Mouse (Mus musculus): ENCODE measurements around the gene Nufip1.

Gene Nufip1

DNA sequence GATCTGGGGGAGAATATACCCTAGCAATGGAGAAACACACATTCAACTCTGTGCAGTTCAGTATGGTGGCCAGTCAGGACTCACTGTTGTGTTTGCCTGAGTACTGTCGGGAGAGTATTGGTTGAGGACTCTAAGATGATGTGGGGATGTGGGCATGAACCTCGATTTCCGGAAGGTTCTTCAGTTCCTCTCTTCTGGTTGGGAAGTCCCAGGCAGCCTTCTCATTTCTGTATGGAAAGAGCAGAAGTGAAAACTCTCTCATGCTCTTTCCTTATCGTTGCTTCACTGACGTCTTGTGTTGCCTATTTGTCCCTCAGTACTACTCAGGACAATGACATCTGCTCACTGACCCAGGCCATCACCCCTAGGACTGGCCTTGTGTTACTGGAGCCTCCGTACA, 68.7 kb downstream of the Nufip1 start:
- DNase-seq (ENCODE audit: low read depth): no peak

GRCm38 (mm10) chr14:76185358-76185757, 74.7 kb downstream of the Nufip1 start:
- DNase-seq (ENCODE audit: low read depth): no peak

GRCm38 (mm10) chr14:76186299-76186698, 75.6 kb downstream of the Nufip1 start:
- DNase-seq (ENCODE audit: low read depth): no peak

All from 416B (cell line).